Comparison of ENCODE assay signal across 21 mouse cellular contexts in genomic region chr6:128288681-128289080, GRCm38 (mm10). TPM values are rescaled to one million over a fixed set of nuclear protein-coding genes. Genes with fewer than 3 reads are reported as not detected.
DNase-seq lines count a peak whose midpoint lies in the region; TF ChIP-seq lines count a peak whose summit lies in the region.
"Had no signal": no experiment of that assay in that cellular context is flagged by ENCODE, and none has a peak within 500 bp of the region (broad histone marks: within the 10 kb centered on the region; RNA-seq: fewer than 3 reads in every experiment).

No protein-coding gene starts in this region.

- DNase-seq in lung, adult 18-20 months = peak; percentile 58 to 65
- DNase-seq in lung, adult 2 months = no peak
- peak; percentile 51 for DNase-seq in lung, postnatal 25 days (ENCODE audit: low spot score)
- no peak for DNase-seq in lung, postnatal 10 days
- peak; percentile 69 for DNase-seq in R1 (ENCODE audit: low read depth, low spot score)
- no peak for DNase-seq in left cerebral cortex, adult 8-10 months (ENCODE audit: low spot score in 2 of 2)
- DNase-seq: adrenal gland, adult 8-10 months; adrenal gland, postnatal 14 days; adrenal gland, postnatal 36 days; cerebellum, adult 11-12 months; cerebellum, adult 2 months; cerebellum, adult 9-10 months; cerebellum, postnatal 10 days; cerebellum, postnatal 25 days; forebrain, postnatal 0 days had no signal

- TF ChIP-seq CTCF in lung, adult 2 months (IDR thresholded peaks at IDR 0.05; ENCODE audit: insufficient read depth, low read length) = no peak

- WGBS in lung, adult 2 months = 65% methylated on average over 6 of the region's 6 CpGs

- H3K4me3 ChIP-seq in lung, adult 2 months (replicated peaks; ENCODE audit: extremely low read depth, low read depth, low read length) = no peak overlapping the region
- H3K4me3 ChIP-seq: embryonic facial prominence, embryonic 10.5 days; embryonic facial prominence, embryonic 12.5 days; forebrain, embryonic 12.5 days; forebrain, embryonic 15.5 days had no signal

- no peak for TF ChIP-seq POLR2A in lung, adult 2 months (IDR thresholded peaks at IDR 0.05; ENCODE audit: borderline replicate concordance, extremely low read depth, low read depth, low read length)

- H3K4me1 ChIP-seq in lung, adult 2 months (ENCODE audit: control insufficient read depth, insufficient read depth, low read length) = peaks cover 13% of the 10 kb centered on the region

RNA-seq across cellular contexts. Expression of gene Tead4, which starts 11.9 kb away (rescaled TPM):
- polyA plus RNA-seq in lung, adult 2 months (2012; rRNA removed) = 13.6 and 16.6 TPM in 2 replicates
- 1 to 10 TPM in 2 of 4 experiments, under 1 TPM in 2; 0.57 to 1.7 (median 0.92) TPM for total RNA-seq in left cerebral cortex, adult 8-10 months (2022)
- total RNA-seq: MEL had no signal
- polyA plus RNA-seq: activated CD4-positive, CD25-positive, alpha-beta regulatory T cell, adult 4 months had no signal

Comparison
In these comparisons a context has a peak if more than half of its experiments do, and no peak if none do; other contexts are left out.
1. DNase-seq: peak in lung, adult 18-20 months (2 of 2), lung, postnatal 25 days (single experiment) and R1 (single experiment); none in lung, adult 2 months (single experiment), lung, postnatal 10 days (single experiment) and left cerebral cortex, adult 8-10 months (0 of 2).